Mouse (Mus musculus) Patski (cell line): ENCODE measurements at regions not wholly inside any gene's neighbourhood (a gene's known extent, or its start where the extent isn't known, plus 50 kb on each side); places are given as distances from the start of the nearest gene placed in this dataset.

Source experiments
- ATAC-seq: fragments of 100-300 bp; one replicate; pipeline ENCODE4 v1.8.0; 2021
- CTCF ChIA-PET: fragments of 350-600 bp; sonication (Branson Sonifier 250); formaldehyde crosslinking; loops from one replicate; lab custom pipeline; 2022; ENCODE audit warnings: inconsistent platforms; lab: Charles Lee
- POLR2A ChIA-PET: fragments of 350-600 bp; sonication (Branson Sonifier 250); formaldehyde crosslinking; loops from one replicate; lab custom pipeline; 2022; ENCODE audit warnings: antibody characterized with exemption, inconsistent platforms; lab: Charles Lee
- DNase-seq: peaks from one replicate; pipeline ENCODE4 v3.0.0-alpha.2; 2011; ENCODE audit warnings: low read depth, low spot score
- H3K27me3 ChIP-seq: fragments of 371-371 bp; one replicate; pipeline ENCODE4 v1.5.1; 2021
- CTCF ChIP-seq: fragments of 100-300 bp; IDR thresholded peaks from one replicate; pipeline ENCODE4 v1.5.1; 2021
- in situ Hi-C: fragments of 300-500 bp; cut with MboI; formaldehyde crosslinking; loops from 3 replicates; pipeline ENCODE4 v1.11.1; 2018; ENCODE audit warnings: low pct_unique_long_range_greater_than_20kb, mixed read lengths

- in situ Hi-C loops = loop anchor here (25.0 kb wide), 1 partner anchor 473 kb away; no protein-coding TSS in a partner anchor
- CTCF ChIA-PET = no interaction called here
Measured at GRCm38 (mm10) chr6:12260325-12261076, 352.9 kb downstream of the Phf14 start.

More at GRCm38 (mm10) chr6:12260325-12261076, 352.9 kb downstream of the Phf14 start:
- ATAC-seq (peak; percentile 83), DNase-seq (no peak)
- peak; percentile 70 for TF ChIP-seq CTCF
- peaks cover 6% of the 10 kb centered on the region for H3K27me3 ChIP-seq
- POLR2A ChIA-PET = interaction anchor here (0.7 kb wide), 1 partner anchor 809 kb away, joined by 4 read pairs; the partner anchor contains the start of gene Tmem106b
